Mouse (Mus musculus): ENCODE data around the gene 4921507P07Rik. TPM values are rescaled to one million over a fixed set of nuclear protein-coding genes. Genes with fewer than 3 reads are reported as not detected.
A peak's percentile ranks its signal among the peaks of the same experiment; 100 is the strongest.
"Not testable (repeated sequence)": the region's sequence is repeated elsewhere in the genome, so short reads cannot be mapped to it uniquely, and the experiment has no call there.

The 4921507P07Rik gene
- polyA plus RNA-seq (2012; ENCODE audit: insufficient read depth, insufficient read length, missing spikeins), result 0.63 and 1.7 TPM in 2 replicates

GRCm38 (mm10) chr6:50596301-50597211 is at the start of gene 4921507P07Rik:
Gene 4921507P07Rik, minus strand, starts transcription at chr6:50596632.
- Histone ChIP-seq H3K4me3 (ENCODE audit: insufficient read depth, low read depth, low read length) (peak within 1 kb of the TSS; percentile 69), H3K4me1 (ENCODE audit: control insufficient read depth, insufficient read depth, insufficient read length, low read length) (no peaks in the 10 kb centered on the region), H3K27ac (replicated peaks; ENCODE audit: low read depth, low read length) (peak within 1 kb of the TSS; percentile 23; the same call in 1 of the 2 replicates)

DNA sequence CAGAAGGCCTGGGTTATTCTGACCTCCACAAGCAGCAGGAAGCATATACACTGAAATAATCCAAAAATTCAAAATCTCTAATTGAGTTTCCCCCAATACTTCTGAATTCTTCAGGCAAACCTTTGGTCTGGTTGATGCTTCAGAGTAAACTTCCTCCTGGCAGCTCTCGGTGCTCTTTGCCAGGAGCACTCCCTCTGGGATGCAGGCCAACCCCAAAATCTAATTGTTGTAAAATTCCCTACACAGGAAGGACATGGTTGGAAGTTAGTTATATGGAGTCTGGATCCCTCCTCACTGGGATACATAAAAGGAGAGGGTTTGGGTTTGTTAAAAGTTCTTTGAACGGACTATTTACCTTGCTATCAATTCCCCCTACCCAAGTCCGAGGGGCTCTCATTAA is 48.3 kb upstream of the 4921507P07Rik start:
- H3K4me1 ChIP-seq (ENCODE audit: control insufficient read depth, insufficient read depth, insufficient read length, low read length), result no peaks in the 10 kb centered on the region
- H3K4me3 ChIP-seq (ENCODE audit: insufficient read depth, low read depth, low read length), result no peak overlapping the region
- H3K27ac ChIP-seq (replicated peaks; ENCODE audit: low read depth, low read length), result no peak overlapping the region

GRCm38 (mm10) chr6:50641898-50642297 is 45.5 kb upstream of the 4921507P07Rik start:
- no peak overlapping the region for H3K27ac ChIP-seq (replicated peaks; ENCODE audit: low read depth, low read length)
- H3K4me1 ChIP-seq (ENCODE audit: control insufficient read depth, insufficient read depth, insufficient read length, low read length), result no peaks in the 10 kb centered on the region
- no peak overlapping the region for H3K4me3 ChIP-seq (ENCODE audit: insufficient read depth, low read depth, low read length)

DNA sequence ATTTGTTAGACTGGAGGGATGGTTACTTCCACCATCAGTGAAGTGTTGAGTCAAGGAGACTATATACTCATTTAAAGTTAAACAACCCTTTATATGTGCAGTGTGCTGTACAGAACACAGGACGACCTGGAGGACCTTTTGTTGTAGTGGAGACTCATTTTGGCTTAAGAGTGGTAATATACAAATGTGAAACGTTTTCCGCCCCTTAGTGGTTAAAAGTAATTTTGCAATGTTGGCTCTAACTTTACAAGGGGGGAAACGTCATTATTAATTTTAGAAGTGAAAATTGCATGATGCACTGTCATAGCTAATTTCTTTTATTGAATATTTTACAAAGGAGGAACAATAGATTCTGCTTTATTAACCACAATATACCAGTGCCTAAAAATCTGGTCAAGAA is 43.9 kb upstream of the 4921507P07Rik start:
- no peak overlapping the region for H3K27ac ChIP-seq (replicated peaks; ENCODE audit: low read depth, low read length)
- no peak overlapping the region for H3K4me3 ChIP-seq (ENCODE audit: insufficient read depth, low read depth, low read length)
- no peaks in the 10 kb centered on the region for H3K4me1 ChIP-seq (ENCODE audit: control insufficient read depth, insufficient read depth, insufficient read length, low read length)

DNA sequence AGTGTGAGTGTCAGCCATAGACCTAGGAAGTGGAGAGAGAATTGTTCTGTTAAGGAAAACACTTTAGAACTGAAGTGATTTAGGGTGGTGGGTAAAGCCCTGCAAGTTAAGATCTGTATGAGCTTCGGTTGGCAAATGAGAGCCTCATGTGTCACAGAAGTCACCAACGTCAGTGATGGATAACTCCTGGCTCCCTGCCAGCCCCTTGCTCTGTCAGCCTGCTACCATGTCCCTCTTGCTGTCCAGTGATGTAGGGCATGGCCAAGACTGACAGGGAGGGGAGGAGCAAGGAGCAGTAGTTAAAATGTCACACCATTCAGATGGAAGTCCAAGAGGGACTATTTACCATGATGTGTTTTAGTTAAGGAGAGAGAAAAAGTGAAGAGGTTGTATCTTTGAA is 43.2 kb upstream of the 4921507P07Rik start:
- no peak overlapping the region for H3K4me3 ChIP-seq (ENCODE audit: insufficient read depth, low read depth, low read length)
- H3K27ac ChIP-seq (replicated peaks; ENCODE audit: low read depth, low read length), result no peak overlapping the region
- no peaks in the 10 kb centered on the region for H3K4me1 ChIP-seq (ENCODE audit: control insufficient read depth, insufficient read depth, insufficient read length, low read length)

- not testable (repeated sequence) for H3K27ac ChIP-seq (replicated peaks; ENCODE audit: low read depth, low read length); H3K4me3 ChIP-seq (ENCODE audit: insufficient read depth, low read depth, low read length); H3K4me1 ChIP-seq (ENCODE audit: control insufficient read depth, insufficient read depth, insufficient read length, low read length)
Observed at GRCm38 (mm10) chr6:50626170-50626569, 29.7 kb upstream of the 4921507P07Rik start.

DNA sequence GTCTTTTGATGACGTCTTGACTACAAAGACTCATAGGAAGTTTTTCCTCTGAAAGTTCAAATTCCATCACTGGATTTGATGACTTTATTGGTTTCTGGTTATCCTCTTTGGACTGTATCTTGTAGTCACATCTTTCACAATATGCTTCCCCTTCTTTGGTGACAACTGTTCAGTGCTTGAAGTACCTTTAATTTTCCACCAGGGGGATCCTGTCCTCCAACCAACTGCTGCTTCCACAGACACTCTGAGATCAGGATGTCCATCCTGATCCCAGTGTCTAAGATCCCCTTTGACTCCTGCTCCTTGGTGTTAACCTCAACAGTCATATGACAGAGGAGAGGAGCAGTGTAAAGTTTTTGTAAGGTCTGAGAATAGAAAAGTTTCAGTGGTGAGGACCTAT is 21.8 kb upstream of the 4921507P07Rik start:
- not testable (repeated sequence) for H3K27ac ChIP-seq (replicated peaks; ENCODE audit: low read depth, low read length); H3K4me1 ChIP-seq (ENCODE audit: control insufficient read depth, insufficient read depth, insufficient read length, low read length); H3K4me3 ChIP-seq (ENCODE audit: insufficient read depth, low read depth, low read length)

DNA sequence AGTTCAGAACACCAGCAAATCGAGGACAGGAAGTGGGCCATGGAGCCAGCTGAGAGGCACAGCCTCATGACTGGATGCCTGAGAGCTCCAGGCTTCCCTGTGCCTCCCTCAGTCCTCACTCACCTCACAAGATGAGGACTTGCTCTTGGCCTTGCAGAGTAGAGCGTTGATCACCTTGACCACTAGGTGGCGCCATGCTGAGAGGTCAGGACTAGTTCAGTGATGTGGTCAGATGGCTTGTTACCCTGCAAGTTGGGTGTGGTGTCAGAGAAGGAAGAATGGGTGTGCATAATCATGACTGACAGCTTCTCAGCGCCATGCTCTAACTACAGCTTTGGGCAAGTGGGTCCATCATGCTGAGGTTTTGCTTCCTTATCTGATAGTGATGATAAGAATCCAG is 5.2 kb upstream of the 4921507P07Rik start:
- no peaks in the 10 kb centered on the region for H3K4me1 ChIP-seq (ENCODE audit: control insufficient read depth, insufficient read depth, insufficient read length, low read length)
- H3K4me3 ChIP-seq (ENCODE audit: insufficient read depth, low read depth, low read length), result no peak overlapping the region
- H3K27ac ChIP-seq (replicated peaks; ENCODE audit: low read depth, low read length), result no peak overlapping the region

GRCm38 (mm10) chr6:50598560-50598959 is 2.1 kb upstream of the 4921507P07Rik start:
- H3K4me3 ChIP-seq (ENCODE audit: insufficient read depth, low read depth, low read length), result no peak overlapping the region
- no peaks in the 10 kb centered on the region for H3K4me1 ChIP-seq (ENCODE audit: control insufficient read depth, insufficient read depth, insufficient read length, low read length)
- no peak overlapping the region for H3K27ac ChIP-seq (replicated peaks; ENCODE audit: low read depth, low read length)

DNA sequence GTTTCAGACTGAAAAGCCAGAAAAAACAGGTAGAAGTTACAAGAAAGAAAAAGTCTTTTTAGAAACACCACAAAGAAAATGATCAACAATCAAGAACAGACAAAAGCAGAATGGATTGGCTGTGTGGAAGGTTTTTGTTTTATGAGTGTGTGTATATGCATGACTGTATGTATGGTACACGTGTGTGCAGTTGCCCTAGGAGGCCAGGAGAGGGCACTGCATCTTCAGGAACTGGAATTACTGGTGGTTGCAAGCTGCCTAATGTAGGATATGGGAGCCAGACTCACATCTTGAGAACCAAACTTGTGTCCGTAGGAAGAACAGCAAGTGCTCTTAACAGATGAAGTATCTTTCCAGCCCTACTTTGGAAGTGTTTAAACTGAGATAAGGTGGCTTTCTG is 2.1 kb downstream of the 4921507P07Rik start:
- no peak overlapping the region for H3K4me3 ChIP-seq (ENCODE audit: insufficient read depth, low read depth, low read length)
- H3K4me1 ChIP-seq (ENCODE audit: control insufficient read depth, insufficient read depth, insufficient read length, low read length), result no peaks in the 10 kb centered on the region
- no peak overlapping the region for H3K27ac ChIP-seq (replicated peaks; ENCODE audit: low read depth, low read length)

GRCm38 (mm10) chr6:50593334-50593845 is 3.0 kb downstream of the 4921507P07Rik start:
- Histone ChIP-seq H3K4me1 (ENCODE audit: control insufficient read depth, insufficient read depth, insufficient read length, low read length) (no peaks in the 10 kb centered on the region), H3K27ac (replicated peaks; ENCODE audit: low read depth, low read length) (no peak overlapping the region), H3K4me3 (ENCODE audit: insufficient read depth, low read depth, low read length) (no peak overlapping the region)

- H3K4me3 ChIP-seq (ENCODE audit: insufficient read depth, low read depth, low read length), result no peak overlapping the region
- H3K27ac ChIP-seq (replicated peaks; ENCODE audit: low read depth, low read length), result no peak overlapping the region
- no peaks in the 10 kb centered on the region for H3K4me1 ChIP-seq (ENCODE audit: control insufficient read depth, insufficient read depth, insufficient read length, low read length)
Observed at GRCm38 (mm10) chr6:50590234-50590633, 6.2 kb downstream of the 4921507P07Rik start.

- no peaks in the 10 kb centered on the region for H3K4me1 ChIP-seq (ENCODE audit: control insufficient read depth, insufficient read depth, insufficient read length, low read length)
- H3K27ac ChIP-seq (replicated peaks; ENCODE audit: low read depth, low read length), result no peak overlapping the region
- H3K4me3 ChIP-seq (ENCODE audit: insufficient read depth, low read depth, low read length), result no peak overlapping the region
Observed at GRCm38 (mm10) chr6:50588251-50588650, 8.2 kb downstream of the 4921507P07Rik start.

GRCm38 (mm10) chr6:50587412-50587811 is 9.0 kb downstream of the 4921507P07Rik start:
- Histone ChIP-seq H3K4me1 (ENCODE audit: control insufficient read depth, insufficient read depth, insufficient read length, low read length) (no peaks in the 10 kb centered on the region), H3K4me3 (ENCODE audit: insufficient read depth, low read depth, low read length) (no peak overlapping the region)

GRCm38 (mm10) chr6:50586316-50586715 is 10.1 kb downstream of the 4921507P07Rik start:
- H3K4me1 ChIP-seq (ENCODE audit: control insufficient read depth, insufficient read depth, insufficient read length, low read length), result no peaks in the 10 kb centered on the region
- no peak overlapping the region for H3K4me3 ChIP-seq (ENCODE audit: insufficient read depth, low read depth, low read length)
- H3K27ac ChIP-seq (replicated peaks; ENCODE audit: low read depth, low read length), result no peak overlapping the region

More at GRCm38 (mm10) chr6:50587412-50587811, 9.0 kb downstream of the 4921507P07Rik start:
- no peak overlapping the region for H3K27ac ChIP-seq (replicated peaks; ENCODE audit: low read depth, low read length)

DNA sequence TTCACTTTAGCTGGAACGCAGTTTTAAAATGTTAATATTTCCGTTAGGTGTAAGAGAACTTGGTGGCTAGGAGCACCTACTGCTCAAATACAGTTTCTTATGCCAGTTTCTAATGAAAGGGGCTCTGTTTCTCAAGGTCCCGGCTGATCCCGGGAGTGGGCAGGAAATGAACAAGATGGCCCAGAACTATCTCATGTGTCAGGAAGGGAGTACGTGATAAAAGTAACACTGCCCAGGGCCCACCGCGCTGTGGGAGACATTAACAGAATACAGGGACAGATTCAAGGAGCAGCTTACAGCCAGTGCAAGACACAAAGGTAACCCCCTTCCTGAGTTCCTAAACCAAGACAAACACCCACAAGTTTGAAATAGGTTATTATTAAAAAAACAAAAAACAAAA is 10.7 kb downstream of the 4921507P07Rik start:
- Histone ChIP-seq H3K27ac (replicated peaks; ENCODE audit: low read depth, low read length) (no peak overlapping the region), H3K4me3 (ENCODE audit: insufficient read depth, low read depth, low read length) (no peak overlapping the region), H3K4me1 (ENCODE audit: control insufficient read depth, insufficient read depth, insufficient read length, low read length) (no peaks in the 10 kb centered on the region)

All from brown adipose tissue, adult 24 weeks (tissue).